Mouse (Mus musculus) adrenal gland (tissue): ENCODE results near the gene Rcbtb2.

Experiments used
- intact Hi-C: fragments of 180-260 bp; cut with DNase I; formaldehyde crosslinking; loops from one replicate; pipeline ENCODE4 v1.15.1; 2025

Rcbtb2 gene

GRCm38 (mm10) chr14:73180671-73181070 is 57.8 kb downstream of the Rcbtb2 start:
- intact Hi-C loops = no loop called here

- intact Hi-C loops = no loop called here
These were observed 58.3 kb downstream of the Rcbtb2 start for GRCm38 (mm10) chr14:73181144-73181543.

DNA sequence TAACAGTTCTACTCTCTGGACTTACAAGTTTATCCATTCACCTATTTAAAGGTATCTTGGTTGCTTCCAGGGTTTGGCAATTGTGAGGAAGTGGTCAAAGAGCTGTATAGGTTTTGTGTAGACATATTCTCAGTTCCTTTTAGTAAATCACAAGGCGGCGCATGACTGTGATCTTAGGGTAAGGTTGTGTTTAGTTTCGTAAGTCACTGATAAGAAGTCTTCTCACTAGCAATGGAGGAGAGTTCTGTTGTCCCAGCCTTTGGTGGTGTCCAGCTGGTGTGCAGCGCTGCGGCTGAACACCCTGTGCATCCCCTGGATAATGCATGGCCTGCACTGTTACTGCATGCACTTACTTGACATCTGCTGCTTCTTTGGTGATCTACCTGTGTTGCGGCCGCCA is 64.0 kb downstream of the Rcbtb2 start:
- intact Hi-C loops = no loop called here

DNA sequence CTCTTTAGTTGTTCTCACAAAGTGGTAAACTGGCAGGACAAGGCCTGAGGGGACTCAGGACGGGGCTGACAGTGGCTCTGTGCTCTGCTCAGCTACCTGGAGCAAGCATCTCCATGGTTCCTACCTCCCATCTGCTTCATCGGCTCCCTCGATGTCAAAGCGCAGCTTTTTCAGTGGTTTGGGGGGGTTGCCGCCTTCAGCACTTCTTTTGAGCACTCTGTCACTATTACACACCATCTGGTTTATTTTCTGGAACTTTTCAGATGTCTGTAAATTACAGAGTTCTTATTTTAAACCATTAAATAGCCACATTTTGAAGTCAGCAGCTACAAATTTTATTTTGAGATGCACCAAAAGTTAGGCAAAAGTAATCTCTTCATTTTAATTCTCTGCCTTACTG is 76.2 kb downstream of the Rcbtb2 start:
- intact Hi-C loops = no loop called here

DNA sequence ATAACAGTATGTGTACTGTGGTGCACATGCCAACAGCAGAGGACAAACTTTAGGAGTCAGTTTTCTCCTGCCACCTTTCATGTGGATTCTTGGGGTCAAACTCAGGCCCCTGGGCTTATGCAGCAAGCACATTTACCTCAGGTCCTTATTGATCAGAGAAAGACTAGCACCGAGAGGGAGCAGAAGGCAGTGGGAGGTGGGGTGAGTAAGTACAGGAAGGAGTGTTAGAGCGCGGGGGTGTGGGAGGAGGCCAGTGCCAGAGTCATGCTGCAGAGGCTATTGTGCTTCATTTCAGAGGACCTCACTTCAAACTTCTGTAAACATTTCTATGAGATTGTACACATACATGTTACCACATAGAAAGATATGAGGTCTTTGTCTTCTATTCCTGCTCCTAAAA is 78.6 kb downstream of the Rcbtb2 start:
- intact Hi-C loops = no loop called here

DNA sequence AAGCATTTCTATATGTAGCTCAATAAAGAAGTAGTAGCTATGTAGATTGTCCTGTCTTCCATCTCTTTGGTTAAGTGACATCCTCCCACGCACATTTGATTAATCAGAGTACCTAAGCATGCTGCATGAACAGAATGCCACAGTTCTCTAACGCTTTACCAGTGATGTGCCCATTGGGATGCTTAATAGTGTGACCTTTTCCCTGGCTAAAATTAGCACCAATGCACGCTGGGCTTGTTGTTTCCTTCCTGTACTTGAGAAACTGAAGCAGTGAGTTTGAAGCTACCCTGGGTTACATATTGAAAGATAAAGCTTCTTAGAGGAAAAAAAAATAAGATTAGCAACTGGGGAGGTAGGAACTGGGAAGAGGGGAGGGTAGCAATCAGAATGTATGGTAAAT is 81.2 kb downstream of the Rcbtb2 start:
- intact Hi-C loops = no loop called here

- intact Hi-C loops = no loop called here
These were observed 86.4 kb downstream of the Rcbtb2 start for GRCm38 (mm10) chr14:73209262-73209661.

DNA sequence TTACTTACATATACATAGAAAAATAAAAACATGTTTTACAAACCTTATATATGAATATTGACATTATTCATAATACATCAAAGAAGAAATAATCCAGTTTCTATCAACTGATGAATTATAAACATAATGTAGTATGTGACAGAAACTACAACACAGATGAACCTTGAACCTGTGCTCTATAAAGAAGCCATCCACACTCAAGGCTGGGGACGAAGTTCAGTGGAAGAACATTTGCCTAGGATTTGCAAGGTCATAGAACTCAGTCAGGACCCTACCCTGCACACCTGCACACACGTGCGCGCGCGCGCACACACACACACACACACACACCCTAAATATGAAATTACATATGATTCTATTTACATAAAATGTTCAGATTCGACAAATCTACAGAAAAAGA is 87.4 kb downstream of the Rcbtb2 start:
- intact Hi-C loops = no loop called here

GRCm38 (mm10) chr14:73211477-73211876 is 88.6 kb downstream of the Rcbtb2 start:
- intact Hi-C loops = no loop called here

DNA sequence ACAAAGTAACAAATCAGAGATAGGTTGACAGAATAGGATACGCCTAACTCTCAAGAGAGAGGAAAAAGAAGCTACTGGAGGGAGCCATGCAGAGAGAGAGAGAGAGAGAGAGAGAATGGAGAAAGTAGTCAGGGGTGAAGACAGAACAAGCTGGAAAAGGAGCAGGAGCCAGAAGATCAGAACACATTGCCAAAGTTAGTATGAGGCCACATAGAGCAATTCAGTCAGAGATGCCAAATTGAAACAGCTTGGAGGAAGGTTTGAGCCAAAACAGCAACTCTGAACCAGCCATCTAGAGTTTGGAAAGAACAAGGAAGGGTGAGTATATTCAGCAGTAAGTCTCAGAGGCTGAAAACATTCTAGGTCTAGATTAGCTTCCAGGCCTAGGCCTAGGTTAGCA is 94.2 kb downstream of the Rcbtb2 start:
- intact Hi-C loops = no loop called here

DNA sequence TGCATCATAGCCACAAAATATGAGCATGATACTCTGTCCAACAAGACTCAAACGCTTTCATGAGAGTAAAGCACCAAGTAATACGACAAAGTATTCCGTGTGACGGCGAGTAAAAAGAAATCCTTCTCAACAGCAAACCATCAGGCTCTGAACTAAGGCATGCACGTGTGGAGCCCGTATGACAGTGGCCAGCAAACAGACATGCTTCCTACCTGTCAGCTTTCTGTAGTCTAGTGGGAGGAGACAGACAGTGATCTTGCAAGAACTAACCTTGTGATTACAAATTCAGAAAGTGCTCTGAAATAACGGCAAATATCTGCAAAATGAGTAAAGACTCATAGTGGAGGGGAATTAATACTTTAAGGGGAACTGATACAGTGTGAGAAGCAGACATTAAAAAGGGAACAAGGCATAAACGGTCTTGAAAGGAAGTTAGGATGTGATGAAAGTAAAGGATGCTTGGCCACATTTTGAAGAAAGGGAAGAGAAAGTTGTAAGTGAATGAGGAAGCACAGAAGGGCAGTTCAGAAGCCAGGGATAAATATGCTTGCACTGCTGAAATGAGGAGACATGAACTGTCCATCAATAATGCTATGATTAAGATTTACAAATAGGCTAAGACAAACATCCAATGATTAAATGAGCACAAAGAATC is 99.6 kb downstream of the Rcbtb2 start:
- intact Hi-C loops = no loop called here

DNA sequence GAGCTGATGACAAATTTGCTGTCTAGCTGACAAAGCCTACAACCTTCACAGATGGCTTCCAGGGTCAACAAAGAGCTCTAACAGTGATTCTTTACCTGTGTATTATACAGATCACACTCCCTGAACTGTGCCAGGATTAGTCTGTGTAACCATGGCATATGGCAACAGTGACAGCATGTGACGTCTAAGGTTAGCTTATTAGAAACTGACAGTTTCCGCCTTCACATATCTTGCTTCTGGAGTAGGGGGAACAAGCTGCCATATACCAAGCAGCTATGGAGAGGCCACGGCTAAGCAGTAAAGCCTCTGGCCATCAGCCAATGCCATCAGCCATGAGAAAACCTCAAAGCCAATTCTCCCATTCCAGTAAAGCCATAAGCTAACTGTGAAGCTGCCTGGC is 103.5 kb downstream of the Rcbtb2 start:
- intact Hi-C loops = no loop called here

DNA sequence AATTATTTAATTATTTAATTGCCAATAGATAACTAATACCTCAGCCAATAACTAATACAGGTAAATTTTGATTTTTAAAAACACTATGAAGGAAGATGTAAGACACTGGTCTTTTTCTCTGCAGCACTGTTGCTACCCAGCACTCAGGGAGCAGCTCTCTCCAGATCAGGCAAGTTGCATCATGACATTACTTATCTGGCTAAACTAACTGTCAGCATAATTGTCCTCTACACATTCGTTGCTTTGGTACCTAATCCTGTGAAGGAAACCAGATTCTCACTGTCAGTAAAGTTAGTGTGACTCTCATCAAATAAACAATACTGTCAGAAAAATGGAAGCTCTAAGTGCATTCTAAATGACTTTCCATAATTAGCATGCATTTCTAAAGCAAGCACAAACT is 104.0 kb downstream of the Rcbtb2 start:
- intact Hi-C loops = no loop called here

DNA sequence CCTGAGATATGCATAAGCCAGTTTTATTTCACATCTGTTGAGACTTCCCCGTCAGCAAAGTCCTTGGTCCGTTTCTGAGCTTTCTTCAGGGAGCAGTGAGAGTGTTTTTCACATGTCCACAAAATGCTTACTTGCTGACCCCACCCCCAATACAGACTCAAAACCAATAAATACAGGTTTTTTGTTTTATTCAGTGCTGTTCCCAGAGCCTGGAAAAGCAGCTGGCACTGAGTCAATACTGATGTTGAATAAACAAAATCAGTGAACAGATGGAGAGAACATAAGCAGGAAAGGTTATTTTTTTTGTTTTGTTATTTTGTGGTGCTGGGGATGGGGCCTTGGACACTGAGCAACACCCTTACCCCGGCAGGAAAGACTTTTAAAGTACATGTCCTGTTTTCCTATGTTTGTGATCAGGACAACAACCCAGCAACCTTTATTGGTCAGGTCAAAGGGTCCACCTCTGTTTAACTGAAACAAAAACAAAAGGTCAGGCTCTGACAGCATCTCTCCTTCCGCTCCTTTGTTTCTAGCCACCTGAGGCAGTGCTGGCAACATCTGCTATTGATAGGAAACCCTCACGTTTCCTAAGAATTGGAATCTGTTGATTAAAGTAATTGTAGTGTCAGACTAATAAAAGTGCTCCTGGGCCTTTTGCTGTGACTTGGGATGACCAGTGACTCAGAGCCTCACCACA is 108.6 kb downstream of the Rcbtb2 start:
- intact Hi-C loops = no loop called here

DNA sequence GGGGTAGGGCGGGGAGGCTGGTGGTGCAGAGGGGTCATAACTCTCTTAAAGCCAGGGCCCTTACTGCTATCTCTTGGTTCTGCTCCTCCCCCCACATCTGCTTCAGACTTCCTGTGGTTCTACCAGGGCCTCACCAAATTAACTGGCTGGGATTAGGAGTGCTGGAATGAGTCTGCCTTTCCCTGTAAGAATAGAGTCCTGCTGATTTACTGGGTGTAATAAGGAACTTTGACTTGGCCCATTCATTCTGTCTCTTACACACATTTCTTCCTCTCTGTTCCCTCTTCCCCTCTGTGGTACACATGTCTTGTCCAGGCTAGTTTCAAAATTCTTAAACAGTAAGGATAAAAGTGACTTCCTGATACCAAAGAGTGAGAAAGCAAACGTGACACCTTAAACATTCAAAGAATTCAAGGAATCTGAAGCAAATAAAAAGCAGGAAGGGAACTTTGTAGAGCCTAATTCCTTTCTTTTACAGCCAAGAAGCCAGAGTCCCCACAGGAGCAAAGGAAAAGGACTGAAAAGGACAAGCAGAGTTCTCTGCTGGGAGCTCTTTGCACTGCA is 111.7 kb downstream of the Rcbtb2 start:
- intact Hi-C loops = loop anchor here (5.0 kb wide), 1 partner anchor 92 kb away; no protein-coding TSS in a partner anchor

DNA sequence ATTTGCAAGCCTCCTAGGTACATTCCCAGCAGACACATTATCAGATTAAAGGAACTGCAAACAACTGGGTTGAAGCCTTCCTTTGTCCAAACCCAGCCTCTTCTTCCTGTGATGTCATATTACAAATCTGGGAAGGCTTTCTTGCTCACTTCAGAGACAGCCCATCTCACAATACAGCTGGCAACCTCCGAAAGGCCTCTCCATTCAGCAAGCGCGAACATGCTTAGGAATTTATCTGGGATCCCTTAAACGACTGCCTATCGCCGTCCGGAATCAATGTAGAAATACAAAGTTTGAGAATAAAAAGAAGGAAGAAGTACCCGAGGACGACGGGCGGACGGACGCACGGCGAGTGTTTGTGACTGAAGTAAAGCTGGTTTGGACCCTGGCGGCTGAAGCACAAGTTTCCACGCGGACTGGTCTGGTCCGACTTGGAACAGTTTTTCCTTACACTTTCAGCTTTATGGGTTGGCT is 115.0 kb downstream of the Rcbtb2 start, which contains the start of gene Lpar6:
Lpar6 (plus strand) TSS at position 48 of the 474 bp plus-strand sequence.
- intact Hi-C loops = loop anchor here (5.0 kb wide), 1 partner anchor 96 kb away; no protein-coding TSS in a partner anchor

DNA sequence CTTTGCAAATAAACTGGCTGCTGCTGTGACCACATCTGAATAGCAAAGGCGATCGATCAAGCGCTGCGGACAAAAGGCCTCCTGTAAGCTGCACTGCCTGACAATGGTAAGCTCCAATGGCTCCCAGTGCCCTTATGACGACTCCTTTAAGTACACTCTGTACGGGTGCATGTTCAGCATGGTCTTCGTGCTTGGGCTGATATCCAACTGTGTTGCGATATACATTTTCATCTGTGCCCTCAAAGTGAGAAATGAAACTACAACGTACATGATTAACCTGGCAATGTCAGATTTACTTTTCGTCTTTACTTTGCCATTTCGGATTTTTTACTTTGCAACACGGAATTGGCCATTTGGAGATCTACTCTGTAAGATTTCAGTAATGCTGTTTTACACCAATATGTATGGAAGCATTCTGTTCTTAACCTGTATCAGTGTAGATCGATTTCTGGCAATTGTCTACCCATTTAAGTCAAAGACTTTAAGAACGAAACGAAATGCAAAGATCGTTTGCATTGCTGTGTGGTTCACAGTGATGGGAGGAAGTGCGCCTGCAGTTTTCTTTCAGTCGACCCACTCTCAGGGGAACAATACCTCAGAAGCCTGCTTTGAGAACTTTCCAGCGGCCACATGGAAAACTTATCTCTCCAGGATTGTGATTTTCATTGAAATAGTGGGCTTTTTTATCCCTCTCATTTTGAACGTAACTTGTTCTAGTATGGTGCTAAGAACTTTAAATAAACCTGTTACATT is 115.8 kb downstream of the Rcbtb2 start:
- intact Hi-C loops = loop anchor here (5.0 kb wide), 1 partner anchor 96 kb away; no protein-coding TSS in a partner anchor

GRCm38 (mm10) chr14:73239291-73239690 is 116.5 kb downstream of the Rcbtb2 start:
- intact Hi-C loops = loop anchor here (5.0 kb wide), 1 partner anchor 97 kb away; no protein-coding TSS in a partner anchor

DNA sequence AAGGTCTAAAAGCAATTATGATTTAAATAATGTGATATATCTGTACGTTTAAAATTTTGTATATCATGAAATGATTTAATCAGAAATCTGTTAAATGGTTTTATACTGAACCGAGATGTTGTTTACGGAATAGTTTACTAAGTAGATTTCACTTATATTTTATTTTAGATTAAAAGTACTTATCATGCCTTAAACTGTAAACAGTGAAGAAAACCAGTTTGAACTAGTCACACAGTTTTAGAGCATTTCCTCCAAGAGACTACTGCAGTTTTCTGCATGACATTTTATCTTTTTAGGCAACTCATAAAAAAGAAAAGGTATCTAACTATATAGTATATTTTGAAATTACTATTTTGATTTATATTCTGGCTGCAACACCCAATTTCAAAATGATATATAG is 117.0 kb downstream of the Rcbtb2 start:
- intact Hi-C loops = loop anchor here (5.0 kb wide), 1 partner anchor 98 kb away; no protein-coding TSS in a partner anchor

GRCm38 (mm10) chr14:73244061-73244597 is 121.3 kb downstream of the Rcbtb2 start:
- intact Hi-C loops = no loop called here

- intact Hi-C loops = no loop called here
These were observed 127.2 kb downstream of the Rcbtb2 start for GRCm38 (mm10) chr14:73250056-73250455.
